Comparison of ENCODE assay signal across 8 mouse cellular contexts in genomic region chr5:25086234-25086633, GRCm38 (mm10). TPM values are rescaled to one million over a fixed set of nuclear protein-coding genes. Genes with fewer than 3 reads are reported as not detected.
DNase-seq lines count a peak whose midpoint lies in the region; ATAC-seq and TF ChIP-seq lines count a peak whose summit lies in the region.

No protein-coding gene starts in this region.

- 42% methylated on average over 4 of the region's 4 CpGs for WGBS in midbrain, embryonic 14.5 days
- 44% methylated on average over 4 of the region's 4 CpGs for WGBS in midbrain, embryonic 15.5 days
- WGBS in midbrain, postnatal 0 days, result 26% methylated on average over 4 of the region's 4 CpGs

- H3K27ac ChIP-seq in midbrain, embryonic 14.5 days (replicated peaks; ENCODE audit: low read depth, low read length), result no peak overlapping the region
- H3K27ac ChIP-seq in midbrain, embryonic 15.5 days, result no peak overlapping the region
- peak overlapping the region; percentile 27; the same call in 1 of the 2 replicates for H3K27ac ChIP-seq in midbrain, postnatal 0 days (ENCODE audit: low read depth, low read length)

- ATAC-seq in midbrain, embryonic 14.5 days (ENCODE audit: low FRiP score, low TSS enrichment), result no peak
- no peak for ATAC-seq in midbrain, embryonic 15.5 days (replicated peaks)
- ATAC-seq in midbrain, postnatal 0 days (ENCODE audit: low FRiP score), result no peak

- no peaks in the 10 kb centered on the region for H3K27me3 ChIP-seq in midbrain, embryonic 14.5 days (ENCODE audit: control insufficient read depth, insufficient read depth, low read length)
- no peaks in the 10 kb centered on the region for H3K27me3 ChIP-seq in midbrain, embryonic 15.5 days (replicated peaks)
- H3K27me3 ChIP-seq in midbrain, postnatal 0 days (ENCODE audit: insufficient read depth, low read length), result no peaks in the 10 kb centered on the region

- DNase-seq in midbrain, embryonic 14.5 days, result peak; percentile 59
- DNase-seq in brain, adult 2 months (ENCODE audit: low read depth, low spot score), result peak; percentile 89
- DNase-seq in gastrocnemius, adult 8-10 months (ENCODE audit: low spot score in 2 of 2), result peak; percentile 40 to 45
- DNase-seq in kidney, postnatal 4 days, result peak; percentile 45 to 61
- peak; percentile 88 for DNase-seq in midbrain, postnatal 0 days (ENCODE audit: low spot score)
- DNase-seq in thymus, postnatal 4 days, result no peak
- DNase-seq in thymus, postnatal 36 days, result no peak

- H3K4me1 ChIP-seq in midbrain, embryonic 14.5 days (ENCODE audit: control insufficient read depth, insufficient read depth, low read length), result no peaks in the 10 kb centered on the region
- H3K4me1 ChIP-seq in midbrain, embryonic 15.5 days, result no peaks in the 10 kb centered on the region
- H3K4me1 ChIP-seq in midbrain, postnatal 0 days (ENCODE audit: insufficient read depth, low read length), result peaks cover 4% of the 10 kb centered on the region; the same call in 1 of the 2 replicates

- H3K36me3 ChIP-seq in midbrain, embryonic 14.5 days (ENCODE audit: control insufficient read depth, insufficient read depth, low read length), result no peaks in the 10 kb centered on the region
- no peaks in the 10 kb centered on the region for H3K36me3 ChIP-seq in midbrain, embryonic 15.5 days (replicated peaks)
- H3K36me3 ChIP-seq in midbrain, postnatal 0 days (ENCODE audit: insufficient read depth, low read length), result no peaks in the 10 kb centered on the region

- H3K4me3 ChIP-seq in midbrain, embryonic 14.5 days (replicated peaks; ENCODE audit: low read depth, low read length), result no peak overlapping the region
- H3K4me3 ChIP-seq in midbrain, embryonic 15.5 days, result no peak overlapping the region
- no peak overlapping the region for H3K4me3 ChIP-seq in midbrain, postnatal 0 days (ENCODE audit: low read depth, low read length)

- H3K9ac ChIP-seq in midbrain, embryonic 14.5 days (replicated peaks; ENCODE audit: low read length), result no peak overlapping the region
- H3K9ac ChIP-seq in midbrain, embryonic 15.5 days, result no peak overlapping the region
- no peak overlapping the region for H3K9ac ChIP-seq in midbrain, postnatal 0 days (replicated peaks; ENCODE audit: low read length, poor library complexity, severe bottlenecking)

- H3K9me3 ChIP-seq in midbrain, embryonic 14.5 days (ENCODE audit: control insufficient read depth, low read length), result no peaks in the 10 kb centered on the region
- no peaks in the 10 kb centered on the region for H3K9me3 ChIP-seq in midbrain, embryonic 15.5 days
- no peaks in the 10 kb centered on the region for H3K9me3 ChIP-seq in midbrain, postnatal 0 days (ENCODE audit: low read length)

- no peak for TF ChIP-seq CTCF in midbrain, postnatal 0 days (IDR thresholded peaks at IDR 0.05)

- H3K4me2 ChIP-seq in midbrain, embryonic 14.5 days (ENCODE audit: low read length), result no peak overlapping the region
- no peak overlapping the region for H3K4me2 ChIP-seq in midbrain, embryonic 15.5 days
- H3K4me2 ChIP-seq in midbrain, postnatal 0 days (ENCODE audit: low read depth, low read length, poor library complexity, severe bottlenecking), result no peak overlapping the region

RNA-seq across cellular contexts. Expression of gene Prkag2, which starts 14.2 kb away (rescaled TPM):
- polyA plus RNA-seq in midbrain, embryonic 14.5 days (2014; fragmentation: Nextera tagmentation; extraction: Ambion mirVana), result 97.6 and 103 TPM in 2 replicates
- polyA plus RNA-seq in midbrain, embryonic 15.5 days (2015; fragmentation: Nextera tagmentation; extraction: Ambion mirVana), result 93.7 and 102 TPM in 2 replicates
- total RNA-seq in gastrocnemius, adult 8-10 months (2022), result 10 to 100 TPM in 1 of 4 experiments, 1 to 10 TPM in 3; 8.2 to 10.7 (median 9.1) TPM
- total RNA-seq in midbrain, postnatal 0 days (2014; rRNA removed), result 51.6 and 63.1 TPM in 2 replicates
- polyA plus RNA-seq in midbrain, postnatal 0 days (2015; fragmentation: Nextera tagmentation; extraction: Ambion mirVana), result 101 and 103 TPM in 2 replicates

Comparison
In these comparisons a context has a peak if more than half of its experiments do, and no peak if none do; other contexts are left out.
1. DNase-seq: peak in midbrain, embryonic 14.5 days (single experiment), brain, adult 2 months (single experiment), gastrocnemius, adult 8-10 months (2 of 2), kidney, postnatal 4 days (2 of 2) and midbrain, postnatal 0 days (single experiment); none in thymus, postnatal 4 days (single experiment) and thymus, postnatal 36 days (0 of 2).